Mouse (Mus musculus) G1E (cell line): Measurements from ENCODE around the gene Rpl7l1.

Experiments used
- CTCF ChIP-seq: IDR thresholded peaks from 2 replicates; pipeline ENCODE4 v1.5.1; 2012; ENCODE audit warnings: low read depth, low read length, inconsistent platforms, mixed read lengths
- GATA1 ChIP-seq: IDR thresholded peaks from 2 replicates; pipeline ENCODE4 v1.6.1; 2012; ENCODE audit warnings: borderline replicate concordance, low read length, inconsistent platforms, mixed read lengths
- POLR2AphosphoS5 ChIP-seq: IDR thresholded peaks from 2 replicates; pipeline ENCODE4 v1.6.1; 2012; ENCODE audit warnings: low read depth, low read length, inconsistent platforms; ENCODE audit not compliant: insufficient replicate concordance
- TAL1 ChIP-seq: conservative IDR thresholded peaks from 2 replicates; pipeline ENCODE4 v1.6.1; 2012; ENCODE audit warnings: low read depth, low read length, inconsistent platforms, mixed read lengths

- TF ChIP-seq CTCF (no peak), POLR2AphosphoS5 (no peak), GATA1 (no peak), TAL1 (no peak)
Observed at GRCm38 (mm10) chr17:46783222-46783565, 722 bp upstream of the Rpl7l1 start.
